Mouse (Mus musculus): ENCODE measurements around the gene Actr5.

DNA sequence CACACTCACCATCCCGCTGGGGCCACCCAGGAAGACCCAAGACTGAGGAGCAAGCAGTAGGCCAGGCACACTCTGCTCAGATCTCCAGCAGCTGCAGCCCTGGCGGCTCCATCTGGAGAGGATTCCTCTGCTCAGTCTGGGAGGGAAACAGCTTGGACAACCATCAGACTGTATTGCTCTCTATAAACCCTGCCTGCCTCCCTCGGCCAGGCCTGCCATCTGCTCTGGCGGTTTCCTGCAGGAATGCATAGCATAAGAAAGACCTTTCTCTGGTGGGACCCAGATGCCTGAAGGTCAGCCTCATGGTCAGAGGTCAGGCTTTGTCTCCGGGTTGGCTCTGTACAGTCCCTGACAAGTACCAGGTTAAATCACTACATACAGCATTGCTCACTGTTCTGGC lies 33.4 kb upstream of the Actr5 start:
- no peak for TF ChIP-seq CTCF (IDR thresholded peaks at IDR 0.05; ENCODE audit: low read depth)
- TF ChIP-seq EP300 (IDR thresholded peaks at IDR 0.05; ENCODE audit: low read depth): no peak

Data from liver, embryonic 14.5 days (tissue).